Mouse (Mus musculus) hindbrain, embryonic 14.5 days (tissue): ENCODE measurements around the gene Wdr59. TPM values are rescaled to one million over a fixed set of nuclear protein-coding genes. Genes with fewer than 3 reads are reported as not detected.

Experiments used
- ATAC-seq: fragments of 200-750 bp; cut with Nextera tagmentation; 2 replicates; pipeline ENCODE4 v1.8.0; 2017; ENCODE audit warnings: moderate number of reproducible peaks, mild to moderate bottlenecking, moderate TSS enrichment, moderate library complexity; ENCODE audit not compliant: low FRiP score
- DNase-seq: peaks from one replicate; pipeline ENCODE4 v3.0.0-alpha.2; 2015; ENCODE audit warnings: low spot score
- H3K27ac ChIP-seq: fragments of 300-500 bp; sonication (generic); 2 replicates; pipeline ENCODE4 v1.5.1; 2014; ENCODE audit warnings: mild to moderate bottlenecking, moderate library complexity
- H3K27me3 ChIP-seq: fragments of 300-500 bp; sonication (generic); 2 replicates; pipeline ENCODE4 v1.6.1; 2014; ENCODE audit warnings: mild to moderate bottlenecking, low read length, mixed read lengths; ENCODE audit not compliant: control insufficient read depth, insufficient read depth
- H3K36me3 ChIP-seq: fragments of 300-500 bp; sonication (generic); replicated peaks from 2 replicates; pipeline ENCODE4 v1.6.1; 2014; ENCODE audit not compliant: control insufficient read depth, insufficient read depth
- H3K4me1 ChIP-seq: fragments of 300-500 bp; sonication (generic); replicated peaks from 2 replicates; pipeline ENCODE4 v1.6.1; 2014; ENCODE audit warnings: antibody characterized with exemption, low read length, mixed read lengths; ENCODE audit not compliant: control insufficient read depth, insufficient read depth
- H3K4me2 ChIP-seq: fragments of 300-500 bp; sonication (generic); replicated peaks from 2 replicates; pipeline ENCODE4 v1.6.1; 2014; ENCODE audit warnings: mild to moderate bottlenecking, moderate library complexity
- H3K4me3 ChIP-seq: fragments of 300-500 bp; sonication (generic); replicated peaks from 2 replicates; pipeline ENCODE4 v1.5.1; 2014; ENCODE audit warnings: mild to moderate bottlenecking, low read length
- H3K9ac ChIP-seq: fragments of 300-500 bp; sonication (generic); 2 replicates; pipeline ENCODE4 v1.6.1; 2014
- H3K9me3 ChIP-seq: fragments of 300-500 bp; sonication (generic); 2 replicates; pipeline ENCODE4 v1.6.1; 2016; ENCODE audit warnings: low read length; ENCODE audit not compliant: control insufficient read depth
- WGBS: fragments of 180-500 bp; shearing (Covaris S2); extraction: QIAGEN DNeasy Blood & Tissue Kit; methylation state at CpG from one replicate; pipeline ENCODE4 v1.1.7; 2014; 5-methylcytosine and 5-hydroxymethylcytosine counted together
- polyA plus RNA-seq: library from polyadenylated mRNA; unstranded; fragments of >200 nt; fragmentation: Nextera tagmentation; extraction: Ambion mirVana; gene quantifications from 2 replicates; pipeline ENCODE4 v1.2.1, GENCODE M21; 2014

The Wdr59 gene
- polyA plus RNA-seq, 1 experiment from 2014 or later: 6.6 TPM

- Histone ChIP-seq H3K27me3 (no peaks in the 10 kb centered on the region), H3K4me2 (no peak overlapping the region), H3K36me3 (no peaks in the 10 kb centered on the region), H3K9me3 (no peaks in the 10 kb centered on the region), H3K27ac (no peak overlapping the region), H3K9ac (no peak overlapping the region), H3K4me1 (peaks cover 34% of the 10 kb centered on the region), H3K4me3 (no peak overlapping the region)
- DNase-seq: no peak
- no peak for ATAC-seq
- 96% methylated on average over 4 of the region's 4 CpGs for WGBS
Measured at GRCm38 (mm10) chr8:111563687-111564086, 41.8 kb upstream of the Wdr59 start.

GRCm38 (mm10) chr8:111563075-111563474, 41.2 kb upstream of the Wdr59 start:
- H3K4me1 ChIP-seq: peaks cover 35% of the 10 kb centered on the region

GRCm38 (mm10) chr8:111562274-111562803, 40.4 kb upstream of the Wdr59 start:
- Histone ChIP-seq H3K36me3 (no peaks in the 10 kb centered on the region), H3K4me1 (peaks cover 27% of the 10 kb centered on the region; the same call in 1 of the 2 replicates), H3K27me3 (no peaks in the 10 kb centered on the region), H3K9me3 (no peaks in the 10 kb centered on the region), H3K4me3 (no peak overlapping the region), H3K4me2 (no peak overlapping the region), H3K9ac (no peak overlapping the region), H3K27ac (no peak overlapping the region)
- DNase-seq: no peak
- 92% methylated on average over 5 of the region's 5 CpGs for WGBS
- no peak for ATAC-seq

More at GRCm38 (mm10) chr8:111563075-111563474, 41.2 kb upstream of the Wdr59 start:
- no peak for ATAC-seq
- no peak overlapping the region for H3K4me3 ChIP-seq
- no peaks in the 10 kb centered on the region for H3K27me3 ChIP-seq
- H3K27ac ChIP-seq: no peak overlapping the region
- WGBS: 99% methylated on average over 4 of the region's 5 CpGs
- H3K4me2 ChIP-seq: no peak overlapping the region
- H3K36me3 ChIP-seq: no peaks in the 10 kb centered on the region
- H3K9me3 ChIP-seq: no peaks in the 10 kb centered on the region
- H3K9ac ChIP-seq: no peak overlapping the region
- DNase-seq: no peak

GRCm38 (mm10) chr8:111561824-111562223, 39.9 kb upstream of the Wdr59 start:
- no peak for ATAC-seq
- Histone ChIP-seq H3K9ac (no peak overlapping the region), H3K27me3 (no peaks in the 10 kb centered on the region), H3K36me3 (no peaks in the 10 kb centered on the region), H3K9me3 (no peaks in the 10 kb centered on the region), H3K4me3 (no peak overlapping the region), H3K4me2 (no peak overlapping the region), H3K4me1 (peaks cover 23% of the 10 kb centered on the region; the same call in 1 of the 2 replicates), H3K27ac (no peak overlapping the region)
- no peak for DNase-seq
- WGBS: 88% methylated on average over 4 of the region's 4 CpGs

- H3K9me3 ChIP-seq: no peaks in the 10 kb centered on the region
- no peak overlapping the region for H3K4me2 ChIP-seq
- DNase-seq: no peak
- H3K36me3 ChIP-seq: no peaks in the 10 kb centered on the region
- peaks cover 25% of the 10 kb centered on the region for H3K4me1 ChIP-seq
- H3K27ac ChIP-seq: no peak overlapping the region
- no peak overlapping the region for H3K9ac ChIP-seq
- H3K27me3 ChIP-seq: no peaks in the 10 kb centered on the region
- 72% methylated on average over 8 of the region's 8 CpGs for WGBS
- ATAC-seq: no peak
- no peak overlapping the region for H3K4me3 ChIP-seq
Measured at GRCm38 (mm10) chr8:111551511-111552130, 29.7 kb upstream of the Wdr59 start.

- WGBS: 67% methylated on average over 9 of the region's 9 CpGs
- H3K27me3 ChIP-seq: no peaks in the 10 kb centered on the region
- DNase-seq: no peak
- no peaks in the 10 kb centered on the region for H3K36me3 ChIP-seq
- H3K27ac ChIP-seq: peak overlapping the region; percentile 41; the same call in 1 of the 2 replicates
- H3K4me1 ChIP-seq: peaks cover 21% of the 10 kb centered on the region
- no peak overlapping the region for H3K4me2 ChIP-seq
- no peak overlapping the region for H3K9ac ChIP-seq
- H3K4me3 ChIP-seq: no peak overlapping the region
- ATAC-seq: no peak
- no peaks in the 10 kb centered on the region for H3K9me3 ChIP-seq
Measured at GRCm38 (mm10) chr8:111550002-111550870, 28.3 kb upstream of the Wdr59 start.

GRCm38 (mm10) chr8:111548201-111548600, 26.3 kb upstream of the Wdr59 start:
- DNase-seq: no peak

GRCm38 (mm10) chr8:111547144-111547543, 25.3 kb upstream of the Wdr59 start:
- Histone ChIP-seq H3K27ac (no peak overlapping the region), H3K36me3 (no peaks in the 10 kb centered on the region), H3K27me3 (no peaks in the 10 kb centered on the region), H3K4me3 (no peak overlapping the region), H3K4me2 (no peak overlapping the region), H3K9ac (no peak overlapping the region), H3K4me1 (peaks cover 18% of the 10 kb centered on the region; the same call in 1 of the 2 replicates), H3K9me3 (no peaks in the 10 kb centered on the region)
- no peak for DNase-seq
- no peak for ATAC-seq
- 94% methylated on average over 3 of the region's 3 CpGs for WGBS

More at GRCm38 (mm10) chr8:111548201-111548600, 26.3 kb upstream of the Wdr59 start:
- H3K9ac ChIP-seq: no peak overlapping the region
- H3K27ac ChIP-seq: no peak overlapping the region
- no peaks in the 10 kb centered on the region for H3K27me3 ChIP-seq
- no peak overlapping the region for H3K4me2 ChIP-seq
- H3K36me3 ChIP-seq: no peaks in the 10 kb centered on the region
- no peaks in the 10 kb centered on the region for H3K9me3 ChIP-seq
- no peak for ATAC-seq
- H3K4me3 ChIP-seq: no peak overlapping the region
- 86% methylated on average over 6 of the region's 6 CpGs for WGBS
- H3K4me1 ChIP-seq: peaks cover 13% of the 10 kb centered on the region; the same call in 1 of the 2 replicates

GRCm38 (mm10) chr8:111545406-111546156, 23.7 kb upstream of the Wdr59 start:
- Histone ChIP-seq H3K9me3 (no peaks in the 10 kb centered on the region), H3K4me1 (peaks cover 27% of the 10 kb centered on the region), H3K36me3 (peaks cover 3% of the 10 kb centered on the region; the same call in 1 of the 2 replicates), H3K27me3 (no peaks in the 10 kb centered on the region), H3K4me2 (no peak overlapping the region), H3K9ac (no peak overlapping the region), H3K27ac (no peak overlapping the region), H3K4me3 (no peak overlapping the region)
- ATAC-seq (no peak), DNase-seq (no peak)
- WGBS: 91% methylated on average over 8 of the region's 8 CpGs
